Mouse (Mus musculus): Measurements from ENCODE around the gene Polrmt.

GRCm38 (mm10) chr10:79756660-79757059, 10.3 kb upstream of the Polrmt start:
- no peak for TF ChIP-seq MAFK (IDR thresholded peaks at IDR 0.05; ENCODE audit: insufficient read depth, low read depth, low read length)
- TF ChIP-seq ZNF384 (IDR thresholded peaks at IDR 0.05; ENCODE audit: low read depth, low read length): no peak
- no peak for TF ChIP-seq HCFC1 (IDR thresholded peaks at IDR 0.05; ENCODE audit: borderline replicate concordance, insufficient read depth, low read length)
- TF ChIP-seq CHD2 (IDR thresholded peaks at IDR 0.05; ENCODE audit: low read depth, low read length): no peak
